ENCODE assay signal across 8 mouse cellular contexts in genomic region chr4:44232771-44233712, GRCm38 (mm10). TPM values are rescaled to one million over a fixed set of nuclear protein-coding genes. Genes with fewer than 3 reads are reported as not detected.
A peak's percentile ranks its signal among the peaks of the same experiment; 100 is the strongest.
DNase-seq lines count a peak whose midpoint lies in the region; ATAC-seq and TF ChIP-seq lines count a peak whose summit lies in the region.

No protein-coding gene starts in this region.

- no peaks in the 10 kb centered on the region for H3K27me3 ChIP-seq in intestine, postnatal 0 days (replicated peaks; ENCODE audit: control insufficient read depth, insufficient read depth, low read length)
- no peaks in the 10 kb centered on the region for H3K27me3 ChIP-seq in midbrain, postnatal 0 days (ENCODE audit: insufficient read depth, low read length)
- no peaks in the 10 kb centered on the region for H3K27me3 ChIP-seq in splenic B cell, adult 2 months (ENCODE audit: control insufficient read depth, insufficient read depth, low read length, poor library complexity, severe bottlenecking)

- 2% methylated on average over 36 of the region's 68 CpGs for WGBS in intestine, postnatal 0 days
- under 1% methylated on average over 41 of the region's 68 CpGs for WGBS in midbrain, postnatal 0 days

- H3K9me3 ChIP-seq in intestine, postnatal 0 days (ENCODE audit: control insufficient read depth) = no peaks in the 10 kb centered on the region
- no peaks in the 10 kb centered on the region for H3K9me3 ChIP-seq in midbrain, postnatal 0 days (ENCODE audit: low read length)

- DNase-seq in right cerebral cortex, adult 2 months (ENCODE audit: low spot score in 2 of 2) = peak; percentile 40
- DNase-seq in right cerebral cortex, adult 18-20 months = no peak
- DNase-seq in embryo, embryonic 11.5 days (ENCODE audit: low read depth, low spot score) = peak; percentile 42
- DNase-seq in heart, adult 18-20 months = peak; percentile 36 to 61
- DNase-seq in liver = peak; percentile 40
- peak; percentile 41 for DNase-seq in midbrain, postnatal 0 days (ENCODE audit: low spot score)
- DNase-seq in splenic B cell, adult 2 months (ENCODE audit: low read depth, low spot score) = peak; percentile 53

- peaks cover 4% of the 10 kb centered on the region; the same call in 1 of the 2 replicates for H3K4me1 ChIP-seq in intestine, postnatal 0 days (replicated peaks; ENCODE audit: control insufficient read depth, insufficient read depth, low read length)
- 0 out of 2 replicates have a peak, but pooled peaks cover 2% of the 10 kb centered on the region for H3K4me1 ChIP-seq in midbrain, postnatal 0 days (ENCODE audit: insufficient read depth, low read length)

- peak overlapping the region; percentile 92 for H3K4me2 ChIP-seq in intestine, postnatal 0 days (replicated peaks; ENCODE audit: low read depth)
- peak overlapping the region; percentile 93 for H3K4me2 ChIP-seq in midbrain, postnatal 0 days (ENCODE audit: low read depth, low read length, poor library complexity, severe bottlenecking)

- H3K36me3 ChIP-seq in intestine, postnatal 0 days (ENCODE audit: control insufficient read depth, insufficient read depth) = no peaks in the 10 kb centered on the region
- no peaks in the 10 kb centered on the region for H3K36me3 ChIP-seq in midbrain, postnatal 0 days (ENCODE audit: insufficient read depth, low read length)
- no peaks in the 10 kb centered on the region for H3K36me3 ChIP-seq in splenic B cell, adult 2 months (ENCODE audit: control insufficient read depth, insufficient read depth, low read length, poor library complexity, severe bottlenecking)

- H3K4me3 ChIP-seq in intestine, postnatal 0 days (ENCODE audit: low read depth, low read length) = peak overlapping the region; percentile 84
- peak overlapping the region; percentile 88 for H3K4me3 ChIP-seq in midbrain, postnatal 0 days (ENCODE audit: low read depth, low read length)

- H3K9ac ChIP-seq in intestine, postnatal 0 days (ENCODE audit: low read depth, low read length) = peak overlapping the region; percentile 89
- H3K9ac ChIP-seq in midbrain, postnatal 0 days (replicated peaks; ENCODE audit: low read length, poor library complexity, severe bottlenecking) = peak overlapping the region; percentile 89

- H3K27ac ChIP-seq in intestine, postnatal 0 days (ENCODE audit: low read depth, low read length) = peak overlapping the region; percentile 90
- peak overlapping the region; percentile 78 for H3K27ac ChIP-seq in midbrain, postnatal 0 days (ENCODE audit: low read depth, low read length)

- ATAC-seq in intestine, postnatal 0 days = peak; percentile 38
- ATAC-seq in midbrain, postnatal 0 days (ENCODE audit: low FRiP score) = peak; percentile 62

- peak; percentile 28 for TF ChIP-seq CTCF in intestine, postnatal 0 days (IDR thresholded peaks at IDR 0.05; ENCODE audit: low read depth)
- TF ChIP-seq CTCF in midbrain, postnatal 0 days (IDR thresholded peaks at IDR 0.05) = peak; percentile 14

RNA-seq across cellular contexts. Expression of gene Rnf38, which starts 0.5 kb away (rescaled TPM):
- 10 to 100 TPM; 22.7 to 25.0 TPM for total RNA-seq in heart, adult 18-20 months (2021)
- polyA plus RNA-seq in intestine, postnatal 0 days (2015; fragmentation: Nextera tagmentation; extraction: Ambion mirVana) = 6.0 and 6.5 TPM in 2 replicates
- 79.7 and 89.5 TPM in 2 replicates for total RNA-seq in midbrain, postnatal 0 days (2014; rRNA removed)
- 17.3 and 18.6 TPM in 2 replicates for polyA plus RNA-seq in midbrain, postnatal 0 days (2015; fragmentation: Nextera tagmentation; extraction: Ambion mirVana)
